Mouse (Mus musculus) forebrain, embryonic 15.5 days (tissue): ENCODE results near the gene Bod1l. TPM values are rescaled to one million over a fixed set of nuclear protein-coding genes. Genes with fewer than 3 reads are reported as not detected.
A peak's percentile ranks its signal among the peaks of the same experiment; 100 is the strongest.

Source experiments
- ATAC-seq: fragments of 200-750 bp; cut with Nextera tagmentation; replicated peaks from 2 replicates; pipeline ENCODE4 v1.8.0; 2017; ENCODE audit warnings: mild to moderate bottlenecking, moderate TSS enrichment, moderate library complexity
- H3K27ac ChIP-seq: fragments of 300-500 bp; sonication (generic); replicated peaks from 2 replicates; pipeline ENCODE4 v1.5.1; 2015; ENCODE audit warnings: mild to moderate bottlenecking, inconsistent platforms
- H3K27me3 ChIP-seq: fragments of 300-500 bp; sonication (generic); 2 replicates; pipeline ENCODE4 v1.6.1; 2015; ENCODE audit warnings: inconsistent platforms
- H3K36me3 ChIP-seq: fragments of 300-500 bp; sonication (generic); 2 replicates; pipeline ENCODE4 v1.6.1; 2015; ENCODE audit warnings: mild to moderate bottlenecking, inconsistent platforms
- H3K4me1 ChIP-seq: fragments of 300-500 bp; sonication (generic); 2 replicates; pipeline ENCODE4 v1.6.1; 2015; ENCODE audit warnings: inconsistent platforms
- H3K4me2 ChIP-seq: fragments of 300-500 bp; sonication (generic); replicated peaks from 2 replicates; pipeline ENCODE4 v1.6.1; 2015; ENCODE audit warnings: mild to moderate bottlenecking, inconsistent platforms
- H3K4me3 ChIP-seq: fragments of 300-500 bp; sonication (generic); 2 replicates; pipeline ENCODE4 v1.5.1; 2015; ENCODE audit warnings: mild to moderate bottlenecking, inconsistent platforms
- H3K9ac ChIP-seq: fragments of 300-500 bp; sonication (generic); replicated peaks from 2 replicates; pipeline ENCODE4 v1.6.1; 2015; ENCODE audit warnings: mild to moderate bottlenecking, inconsistent platforms
- H3K9me3 ChIP-seq: fragments of 300-500 bp; sonication (generic); 2 replicates; pipeline ENCODE4 v1.6.1; 2016; ENCODE audit warnings: inconsistent platforms
- WGBS: fragments of 180-500 bp; shearing (Covaris S2); methylation state at CpG from one replicate; pipeline ENCODE4 v1.1.7; 2015; ENCODE audit warnings: mixed read lengths; 5-methylcytosine and 5-hydroxymethylcytosine counted together
- polyA plus RNA-seq: library from polyadenylated mRNA; unstranded; fragments of >200 nt; fragmentation: Nextera tagmentation; extraction: Ambion mirVana; gene quantifications from 2 replicates; pipeline ENCODE4 v1.2.1, GENCODE M21; 2015

Bod1l gene
- polyA plus RNA-seq, 1 experiment from 2014 or later: 31.2 TPM

GRCm38 (mm10) chr5:41842681-41843080 lies 1.4 kb downstream of the Bod1l start:
- Histone ChIP-seq H3K4me2 (peak overlapping the region; percentile 82), H3K36me3 (no peaks in the 10 kb centered on the region), H3K4me1 (peaks cover 22% of the 10 kb centered on the region), H3K27me3 (no peaks in the 10 kb centered on the region; the same call in 1 of the 2 replicates), H3K4me3 (peak overlapping the region; percentile 95), H3K27ac (no peak overlapping the region), H3K9me3 (no peaks in the 10 kb centered on the region), H3K9ac (no peak overlapping the region)
- WGBS: 22% methylated on average over 5 of the region's 5 CpGs
- ATAC-seq: no peak

DNA sequence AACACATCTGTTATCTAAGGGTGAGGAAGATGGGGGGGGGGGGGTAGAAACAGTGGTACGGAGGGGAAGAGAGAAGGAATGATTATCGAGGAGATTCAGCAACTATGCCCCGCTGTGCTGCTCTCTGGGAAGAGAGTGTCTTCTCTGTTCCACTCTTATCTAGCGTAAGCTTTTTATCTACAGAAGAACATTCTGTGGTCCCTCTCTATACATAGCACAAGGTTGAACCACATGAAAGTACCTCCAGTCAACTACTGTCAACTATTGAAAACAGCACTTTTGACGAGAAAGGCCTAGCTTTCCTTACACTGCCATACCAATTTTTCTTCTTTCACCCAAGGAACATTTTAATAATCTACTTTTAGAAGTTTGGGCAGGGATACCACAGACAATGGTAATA lies 2.4 kb downstream of the Bod1l start:
- Histone ChIP-seq H3K27me3 (no peaks in the 10 kb centered on the region; the same call in 1 of the 2 replicates), H3K4me1 (peaks cover 22% of the 10 kb centered on the region), H3K9ac (no peak overlapping the region), H3K36me3 (no peaks in the 10 kb centered on the region; the same call in 1 of the 2 replicates), H3K4me3 (no peak overlapping the region), H3K9me3 (no peaks in the 10 kb centered on the region), H3K4me2 (no peak overlapping the region), H3K27ac (no peak overlapping the region)
- 91% methylated on average over 5 of the region's 5 CpGs for WGBS
- ATAC-seq: no peak

- no peaks in the 10 kb centered on the region for H3K9me3 ChIP-seq
- H3K4me2 ChIP-seq: no peak overlapping the region
- no peak overlapping the region for H3K27ac ChIP-seq
- H3K27me3 ChIP-seq: no peaks in the 10 kb centered on the region
- no peak overlapping the region for H3K9ac ChIP-seq
- H3K36me3 ChIP-seq: peaks cover 86% of the 10 kb centered on the region
- WGBS: 96% methylated on average over 2 of the region's 2 CpGs
- ATAC-seq: no peak
- no peak overlapping the region for H3K4me3 ChIP-seq
- no peaks in the 10 kb centered on the region for H3K4me1 ChIP-seq
Measured at GRCm38 (mm10) chr5:41830100-41830499, 14.0 kb downstream of the Bod1l start.

GRCm38 (mm10) chr5:41821158-41821557 lies 23.0 kb downstream of the Bod1l start:
- Histone ChIP-seq H3K27me3 (no peaks in the 10 kb centered on the region), H3K4me1 (no peaks in the 10 kb centered on the region), H3K4me3 (no peak overlapping the region), H3K9ac (no peak overlapping the region), H3K36me3 (peaks cover 88% of the 10 kb centered on the region), H3K27ac (no peak overlapping the region), H3K9me3 (no peaks in the 10 kb centered on the region), H3K4me2 (no peak overlapping the region)
- 96% methylated on average over 9 of the region's 9 CpGs for WGBS
- ATAC-seq: no peak

- H3K4me1 ChIP-seq: no peaks in the 10 kb centered on the region
- no peak overlapping the region for H3K4me2 ChIP-seq
- H3K9ac ChIP-seq: no peak overlapping the region
- H3K27ac ChIP-seq: no peak overlapping the region
- 96% methylated on average over 3 of the region's 3 CpGs for WGBS
- H3K27me3 ChIP-seq: no peaks in the 10 kb centered on the region
- H3K36me3 ChIP-seq: peaks cover 89% of the 10 kb centered on the region
- no peak for ATAC-seq
- H3K9me3 ChIP-seq: no peaks in the 10 kb centered on the region
- no peak overlapping the region for H3K4me3 ChIP-seq
Measured at GRCm38 (mm10) chr5:41820530-41820929, 23.6 kb downstream of the Bod1l start.

DNA sequence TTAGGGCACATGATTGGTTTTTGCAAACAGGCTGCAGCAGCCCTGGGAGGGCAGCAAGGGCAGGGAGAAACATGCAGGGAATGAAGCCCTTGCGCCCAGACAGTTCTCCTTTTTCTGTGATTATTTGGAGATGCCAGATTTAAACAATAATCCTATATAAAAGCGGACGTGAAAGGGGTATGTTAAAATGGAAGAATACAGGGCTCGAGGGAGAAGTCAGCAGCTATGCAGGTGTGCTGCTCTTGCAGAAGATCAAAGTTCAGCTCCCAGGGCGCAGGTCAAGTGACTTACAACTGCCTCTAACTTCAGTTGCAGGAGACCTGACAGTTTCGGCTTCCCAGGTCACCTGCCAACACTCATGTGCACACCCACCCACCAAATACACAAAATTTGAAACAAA lies 31.6 kb downstream of the Bod1l start:
- Histone ChIP-seq H3K9me3 (no peaks in the 10 kb centered on the region), H3K4me3 (no peak overlapping the region), H3K27me3 (no peaks in the 10 kb centered on the region), H3K4me1 (no peaks in the 10 kb centered on the region), H3K9ac (no peak overlapping the region), H3K4me2 (no peak overlapping the region), H3K27ac (no peak overlapping the region), H3K36me3 (peaks cover 73% of the 10 kb centered on the region)
- WGBS: 89% methylated on average over 6 of the region's 6 CpGs
- no peak for ATAC-seq

- Histone ChIP-seq H3K27me3 (no peaks in the 10 kb centered on the region), H3K9me3 (no peaks in the 10 kb centered on the region), H3K4me1 (no peaks in the 10 kb centered on the region), H3K36me3 (peaks cover 73% of the 10 kb centered on the region), H3K4me2 (no peak overlapping the region), H3K9ac (no peak overlapping the region), H3K4me3 (no peak overlapping the region), H3K27ac (no peak overlapping the region)
- no peak for ATAC-seq
- 82% methylated on average over 3 of the region's 3 CpGs for WGBS
Measured at GRCm38 (mm10) chr5:41811279-41811678, 32.8 kb downstream of the Bod1l start.

DNA sequence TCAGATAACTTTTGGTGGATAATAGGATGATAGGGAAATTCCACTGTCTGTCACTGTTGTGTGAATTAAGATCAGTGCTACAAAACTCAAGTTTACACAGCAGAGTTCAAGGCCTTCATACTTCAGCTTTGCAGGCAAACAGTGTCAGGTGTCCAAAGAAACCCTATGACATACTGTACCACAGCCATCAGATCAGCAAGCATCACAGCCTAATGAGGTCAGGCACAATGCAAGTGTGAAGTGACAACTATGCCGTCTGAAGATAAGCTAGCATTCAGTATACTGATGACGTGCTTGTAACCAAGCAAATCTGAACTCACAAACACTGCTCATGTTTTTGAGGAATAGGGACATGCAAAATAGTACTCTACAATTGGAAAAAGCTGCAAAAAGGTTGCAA lies 36.7 kb downstream of the Bod1l start:
- no peak overlapping the region for H3K4me2 ChIP-seq
- ATAC-seq: no peak
- WGBS: 94% methylated on average over 2 of the region's 2 CpGs
- H3K4me1 ChIP-seq: no peaks in the 10 kb centered on the region
- no peaks in the 10 kb centered on the region for H3K27me3 ChIP-seq
- no peak overlapping the region for H3K4me3 ChIP-seq
- H3K27ac ChIP-seq: no peak overlapping the region
- peaks cover 61% of the 10 kb centered on the region for H3K36me3 ChIP-seq
- H3K9me3 ChIP-seq: no peaks in the 10 kb centered on the region
- no peak overlapping the region for H3K9ac ChIP-seq

DNA sequence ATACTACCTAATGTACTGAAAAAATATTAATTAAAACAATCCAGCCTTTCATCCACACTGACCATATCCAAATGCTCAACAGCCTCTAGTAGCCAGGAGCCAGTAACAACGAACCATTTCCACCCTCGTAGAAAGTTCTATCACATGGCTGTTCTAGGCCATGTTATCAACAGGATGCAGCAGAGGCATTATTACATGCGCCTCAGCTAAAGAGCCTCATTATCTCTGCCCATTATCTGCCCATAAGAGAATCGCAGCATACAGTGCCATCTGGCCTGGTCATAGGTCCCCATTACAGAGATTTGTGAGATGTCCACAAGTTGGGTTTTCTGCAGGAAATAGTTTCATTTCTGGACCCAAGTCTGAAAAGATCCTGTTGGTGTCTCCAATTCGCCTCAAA lies 37.9 kb downstream of the Bod1l start:
- Histone ChIP-seq H3K9me3 (no peaks in the 10 kb centered on the region), H3K27ac (no peak overlapping the region), H3K36me3 (peaks cover 56% of the 10 kb centered on the region), H3K4me1 (no peaks in the 10 kb centered on the region), H3K27me3 (no peaks in the 10 kb centered on the region), H3K4me3 (no peak overlapping the region), H3K9ac (no peak overlapping the region), H3K4me2 (no peak overlapping the region)
- 93% methylated on average over 5 of the region's 5 CpGs for WGBS
- ATAC-seq: no peak

DNA sequence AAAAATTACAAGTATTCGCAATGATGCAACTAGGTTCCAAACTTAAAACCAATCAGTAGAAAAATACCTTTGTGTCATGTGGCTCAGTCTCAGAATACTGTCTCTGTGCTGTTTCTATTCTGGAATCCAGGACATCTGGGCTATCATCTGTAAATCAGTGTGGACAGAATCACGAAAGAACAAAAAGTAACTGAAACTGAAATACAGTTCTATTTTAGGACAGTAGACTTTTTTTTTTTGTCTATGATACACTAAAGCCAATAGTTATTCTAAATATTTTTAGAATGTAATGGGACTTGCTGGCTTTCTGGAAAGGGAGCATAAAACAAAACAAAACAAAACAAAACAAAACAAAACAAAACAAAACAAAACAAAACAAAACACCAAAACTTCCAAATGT lies 39.0 kb downstream of the Bod1l start:
- H3K4me1 ChIP-seq: no peaks in the 10 kb centered on the region
- H3K4me3 ChIP-seq: no peak overlapping the region
- H3K27me3 ChIP-seq: no peaks in the 10 kb centered on the region
- 96% methylated on average over 2 of the region's 2 CpGs for WGBS
- H3K27ac ChIP-seq: no peak overlapping the region
- H3K4me2 ChIP-seq: no peak overlapping the region
- no peak for ATAC-seq
- H3K9me3 ChIP-seq: no peaks in the 10 kb centered on the region
- H3K36me3 ChIP-seq: peaks cover 59% of the 10 kb centered on the region
- no peak overlapping the region for H3K9ac ChIP-seq

DNA sequence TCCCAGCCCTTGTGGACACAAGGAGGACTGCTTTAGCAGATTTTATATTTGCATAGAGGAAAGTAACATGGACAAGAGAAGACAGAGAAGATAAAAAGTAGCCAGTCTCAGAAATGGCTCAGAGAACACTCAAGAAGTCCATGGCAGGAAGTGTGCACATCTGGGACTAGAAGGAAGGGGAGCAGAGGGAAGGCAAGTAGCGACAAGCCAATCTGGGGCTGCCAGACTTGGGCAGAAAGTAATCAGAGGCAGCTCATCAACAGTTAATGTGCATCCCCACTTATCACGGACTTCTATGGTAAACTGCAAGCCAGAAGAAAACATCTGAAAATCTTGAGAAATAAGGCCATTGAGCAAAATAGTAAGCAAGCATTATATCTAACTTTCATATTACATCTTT lies 39.5 kb downstream of the Bod1l start:
- Histone ChIP-seq H3K27ac (no peak overlapping the region), H3K9me3 (no peaks in the 10 kb centered on the region), H3K9ac (no peak overlapping the region), H3K4me2 (no peak overlapping the region), H3K36me3 (peaks cover 62% of the 10 kb centered on the region), H3K27me3 (no peaks in the 10 kb centered on the region), H3K4me3 (no peak overlapping the region), H3K4me1 (no peaks in the 10 kb centered on the region)
- ATAC-seq: no peak
- 80% methylated on average over 2 of the region's 2 CpGs for WGBS

- no peak overlapping the region for H3K27ac ChIP-seq
- H3K9ac ChIP-seq: no peak overlapping the region
- no peak overlapping the region for H3K4me2 ChIP-seq
- H3K36me3 ChIP-seq: peaks cover 58% of the 10 kb centered on the region
- H3K27me3 ChIP-seq: no peaks in the 10 kb centered on the region
- no peak overlapping the region for H3K4me3 ChIP-seq
- H3K4me1 ChIP-seq: no peaks in the 10 kb centered on the region
- ATAC-seq: no peak
- 91% methylated on average over 2 of the region's 2 CpGs for WGBS
- H3K9me3 ChIP-seq: no peaks in the 10 kb centered on the region
Measured at GRCm38 (mm10) chr5:41801622-41802021, 42.5 kb downstream of the Bod1l start.

DNA sequence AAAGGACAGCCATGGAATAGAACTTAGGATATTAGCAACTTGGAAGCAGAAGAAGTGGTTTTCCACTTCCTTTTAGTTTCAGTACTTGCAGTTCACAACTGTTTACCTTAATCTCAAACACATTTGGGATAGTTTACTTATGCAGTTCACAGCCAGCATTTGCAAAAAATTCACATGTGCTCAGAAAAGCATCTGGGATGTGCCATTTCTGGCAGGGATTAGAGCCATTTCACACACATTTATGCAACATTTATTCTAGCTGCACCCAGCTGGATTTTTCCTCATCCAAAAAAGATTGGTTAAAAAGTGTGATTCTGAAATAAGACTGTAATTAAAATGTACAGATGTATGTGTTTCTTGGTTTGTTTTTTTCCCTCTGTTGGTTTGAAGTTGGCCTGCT lies 49.7 kb downstream of the Bod1l start:
- no peak overlapping the region for H3K4me2 ChIP-seq
- no peak for ATAC-seq
- H3K9me3 ChIP-seq: no peaks in the 10 kb centered on the region
- H3K4me1 ChIP-seq: no peaks in the 10 kb centered on the region
- no peak overlapping the region for H3K4me3 ChIP-seq
- H3K36me3 ChIP-seq: peaks cover 71% of the 10 kb centered on the region
- H3K27ac ChIP-seq: no peak overlapping the region
- no peak overlapping the region for H3K9ac ChIP-seq
- no peaks in the 10 kb centered on the region for H3K27me3 ChIP-seq
